Mouse (Mus musculus): ENCODE data around the gene 1700029I15Rik. TPM values are rescaled to one million over a fixed set of nuclear protein-coding genes. Genes with fewer than 3 reads are reported as not detected.

The 1700029I15Rik gene
- total RNA-seq, 1 experiment = 1.3 TPM

GRCm38 (mm10) chr2:92408309-92409045 is 26.1 kb downstream of the 1700029I15Rik start:
- Histone ChIP-seq H3K36me3 (ENCODE audit: control insufficient read depth, insufficient read depth, low read length, poor library complexity, severe bottlenecking) (peaks cover 61% of the 10 kb centered on the region), H3K9me3 (ENCODE audit: control insufficient read depth, insufficient read depth, low read depth, low read length) (no peaks in the 10 kb centered on the region), H3K4me1 (ENCODE audit: control insufficient read depth in 2 of 2, insufficient read depth in 2 of 2, low read length in 2 of 2, poor library complexity in 1 of 2) (no peaks in the 10 kb centered on the region), H3K9ac (ENCODE audit: insufficient read depth, low read depth, low read length, poor library complexity, severe bottlenecking) (no peak overlapping the region), H3K27ac (ENCODE audit: insufficient read depth, low read depth, low read length, poor library complexity, severe bottlenecking) (no peak overlapping the region), H3K4me3 (ENCODE audit: insufficient read depth in 1 of 2, low read depth in 1 of 2, low read length in 2 of 2, poor library complexity in 1 of 2, severe bottlenecking in 1 of 2) (no peak overlapping the region)
- DNase-seq (ENCODE audit: low read depth, low spot score) = no peak
- in situ Hi-C loops (cut with MboI; ENCODE audit: low sequenced_read_pairs in 2 of 2, unreplicated experiment in 2 of 2) = no loop called here
- TF ChIP-seq CHD2 (IDR thresholded peaks at IDR 0.05; ENCODE audit: low read depth, low read length) (no peak), MAFK (IDR thresholded peaks at IDR 0.05; ENCODE audit: insufficient read depth, low read depth, low read length) (no peak), HCFC1 (IDR thresholded peaks at IDR 0.05; ENCODE audit: borderline replicate concordance, insufficient read depth, low read length) (no peak), ZC3H11A (IDR thresholded peaks at IDR 0.05; ENCODE audit: borderline replicate concordance, low read depth, low read length) (no peak), ZNF384 (IDR thresholded peaks at IDR 0.05; ENCODE audit: low read depth, low read length) (no peak)

- Histone ChIP-seq H3K36me3 (ENCODE audit: control insufficient read depth, insufficient read depth, low read length, poor library complexity, severe bottlenecking) (peaks cover 63% of the 10 kb centered on the region), H3K4me3 (ENCODE audit: insufficient read depth in 1 of 2, low read depth in 1 of 2, low read length in 2 of 2, poor library complexity in 1 of 2, severe bottlenecking in 1 of 2) (no peak overlapping the region), H3K4me1 (ENCODE audit: control insufficient read depth in 2 of 2, insufficient read depth in 2 of 2, low read length in 2 of 2, poor library complexity in 1 of 2) (no peaks in the 10 kb centered on the region), H3K27ac (ENCODE audit: insufficient read depth, low read depth, low read length, poor library complexity, severe bottlenecking) (no peak overlapping the region), H3K9ac (ENCODE audit: insufficient read depth, low read depth, low read length, poor library complexity, severe bottlenecking) (no peak overlapping the region; the same call in 1 of the 2 replicates), H3K9me3 (ENCODE audit: control insufficient read depth, insufficient read depth, low read depth, low read length) (no peaks in the 10 kb centered on the region)
- in situ Hi-C loops (cut with MboI; ENCODE audit: low sequenced_read_pairs in 2 of 2, unreplicated experiment in 2 of 2) = no loop called here
- TF ChIP-seq MAFK (IDR thresholded peaks at IDR 0.05; ENCODE audit: insufficient read depth, low read depth, low read length) (no peak), ZC3H11A (IDR thresholded peaks at IDR 0.05; ENCODE audit: borderline replicate concordance, low read depth, low read length) (no peak), ZNF384 (IDR thresholded peaks at IDR 0.05; ENCODE audit: low read depth, low read length) (no peak)
- no peak for DNase-seq (ENCODE audit: low read depth, low spot score)
These were observed 29.4 kb downstream of the 1700029I15Rik start for GRCm38 (mm10) chr2:92411705-92412104.

GRCm38 (mm10) chr2:92421723-92422387 is 39.5 kb downstream of the 1700029I15Rik start:
- H3K4me1 ChIP-seq (ENCODE audit: control insufficient read depth in 2 of 2, insufficient read depth in 2 of 2, low read length in 2 of 2, poor library complexity in 1 of 2) = peaks cover 8 to 24% of the 10 kb centered on the region in 2 experiments
- H3K9ac ChIP-seq (ENCODE audit: insufficient read depth, low read depth, low read length, poor library complexity, severe bottlenecking) = no peak overlapping the region
- H3K9me3 ChIP-seq (ENCODE audit: control insufficient read depth, insufficient read depth, low read depth, low read length) = no peaks in the 10 kb centered on the region
- H3K36me3 ChIP-seq (ENCODE audit: control insufficient read depth, insufficient read depth, low read length, poor library complexity, severe bottlenecking) = peaks cover 29% of the 10 kb centered on the region
- no peak for DNase-seq (ENCODE audit: low read depth, low spot score)
- no peak overlapping the region for H3K4me3 ChIP-seq (ENCODE audit: insufficient read depth in 1 of 2, low read depth in 1 of 2, low read length in 2 of 2, poor library complexity in 1 of 2, severe bottlenecking in 1 of 2)
- TF ChIP-seq HCFC1 (IDR thresholded peaks at IDR 0.05; ENCODE audit: borderline replicate concordance, insufficient read depth, low read length) (no peak), CHD2 (IDR thresholded peaks at IDR 0.05; ENCODE audit: low read depth, low read length) (no peak), ZC3H11A (IDR thresholded peaks at IDR 0.05; ENCODE audit: borderline replicate concordance, low read depth, low read length) (no peak), ZNF384 (IDR thresholded peaks at IDR 0.05; ENCODE audit: low read depth, low read length) (no peak)
- in situ Hi-C loops (cut with MboI; ENCODE audit: low sequenced_read_pairs in 2 of 2, unreplicated experiment in 2 of 2) = no loop called here
- H3K27ac ChIP-seq (ENCODE audit: insufficient read depth, low read depth, low read length, poor library complexity, severe bottlenecking) = no peak overlapping the region

- Histone ChIP-seq H3K4me3 (ENCODE audit: insufficient read depth in 1 of 2, low read depth in 1 of 2, low read length in 2 of 2, poor library complexity in 1 of 2, severe bottlenecking in 1 of 2) (peak overlapping the region in 1 of 2 experiments; percentile 9; a peak in 1 of 4 replicates), H3K9me3 (ENCODE audit: control insufficient read depth, insufficient read depth, low read depth, low read length) (no peaks in the 10 kb centered on the region), H3K9ac (ENCODE audit: insufficient read depth, low read depth, low read length, poor library complexity, severe bottlenecking) (peak overlapping the region; percentile 36; the same call in 1 of the 2 replicates), H3K27ac (ENCODE audit: insufficient read depth, low read depth, low read length, poor library complexity, severe bottlenecking) (no peak overlapping the region), H3K4me1 (ENCODE audit: control insufficient read depth in 2 of 2, insufficient read depth in 2 of 2, low read length in 2 of 2, poor library complexity in 1 of 2) (peaks cover 8 to 26% of the 10 kb centered on the region in 2 experiments), H3K36me3 (ENCODE audit: control insufficient read depth, insufficient read depth, low read length, poor library complexity, severe bottlenecking) (peaks cover 29% of the 10 kb centered on the region)
- in situ Hi-C loops (cut with MboI; ENCODE audit: low sequenced_read_pairs in 2 of 2, unreplicated experiment in 2 of 2) = no loop called here
- no peak for DNase-seq (ENCODE audit: low read depth, low spot score)
- TF ChIP-seq HCFC1 (IDR thresholded peaks at IDR 0.05; ENCODE audit: borderline replicate concordance, insufficient read depth, low read length) (no peak), ZNF384 (IDR thresholded peaks at IDR 0.05; ENCODE audit: low read depth, low read length) (no peak), MAFK (IDR thresholded peaks at IDR 0.05; ENCODE audit: insufficient read depth, low read depth, low read length) (no peak), ZC3H11A (IDR thresholded peaks at IDR 0.05; ENCODE audit: borderline replicate concordance, low read depth, low read length) (no peak), CHD2 (IDR thresholded peaks at IDR 0.05; ENCODE audit: low read depth, low read length) (no peak)
These were observed 40.2 kb downstream of the 1700029I15Rik start for GRCm38 (mm10) chr2:92422388-92423135.
